ENCODE assay signal across 8 mouse cellular contexts in the genomic region with DNA sequence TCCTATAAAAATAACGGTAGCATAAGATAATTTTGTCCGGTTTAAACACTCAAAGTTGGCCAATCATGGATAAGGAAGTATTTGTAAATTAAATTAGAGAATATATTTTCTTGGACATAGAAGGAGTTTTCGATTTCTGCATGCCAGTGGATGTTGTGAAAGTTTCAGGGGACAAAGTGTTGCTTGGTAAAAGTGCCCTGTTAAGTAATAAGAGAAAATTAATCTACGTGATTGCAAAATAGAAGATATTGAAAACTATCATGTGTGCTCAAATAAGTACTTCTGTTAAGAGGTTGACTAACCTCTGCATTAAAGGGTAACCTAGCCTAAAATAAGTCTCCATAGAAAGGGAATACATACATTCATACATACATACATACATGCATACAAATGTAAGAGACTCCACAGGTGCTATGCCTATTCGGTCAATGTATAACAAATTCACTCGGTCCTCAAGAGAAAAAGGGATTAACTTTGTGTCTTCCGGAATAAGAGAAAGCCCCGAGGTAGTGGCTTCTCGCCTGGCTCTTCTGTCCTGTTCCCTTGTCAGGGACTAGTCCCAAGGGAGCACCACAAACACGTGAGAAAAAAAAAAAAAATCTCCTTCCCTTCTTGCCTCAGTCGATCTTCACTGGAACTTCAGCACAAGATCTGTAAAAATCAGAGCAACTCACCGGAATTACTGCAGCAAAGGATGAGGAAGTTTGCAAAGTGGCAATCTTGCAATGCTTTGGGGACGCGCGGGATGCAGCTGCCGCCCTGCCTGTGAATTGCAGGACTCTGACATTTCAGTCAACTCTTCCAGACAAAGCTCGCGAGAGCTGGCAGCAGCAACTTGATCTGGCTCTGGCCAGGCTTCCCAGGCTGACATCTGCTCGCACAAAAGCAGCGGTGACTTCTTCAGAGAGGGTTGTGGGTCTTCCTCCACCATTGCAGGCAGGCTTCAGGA. TPM values are rescaled to one million over a fixed set of nuclear protein-coding genes. Genes with fewer than 3 reads are reported as not detected.
DNase-seq lines count a peak whose midpoint lies in the region; ATAC-seq lines count a peak whose summit lies in the region.

No protein-coding gene starts in this region.

- H3K9me3 ChIP-seq in erythroblast, embryonic 14.5 days (ENCODE audit: control insufficient read depth, low read length) = no peaks in the 10 kb centered on the region
- no peaks in the 10 kb centered on the region for H3K9me3 ChIP-seq in forebrain, embryonic 11.5 days (ENCODE audit: control insufficient read depth, low read length)
- H3K9me3 ChIP-seq in heart, embryonic 16.5 days (replicated peaks; ENCODE audit: control insufficient read depth, low read length) = no peaks in the 10 kb centered on the region
- no peaks in the 10 kb centered on the region for H3K9me3 ChIP-seq in liver, embryonic 16.5 days (replicated peaks; ENCODE audit: control insufficient read depth, low read length)

- peak; percentile 85 for DNase-seq in forebrain, embryonic 11.5 days (ENCODE audit: low spot score)
- DNase-seq in kidney, postnatal 25 days = peak; percentile 39 to 75
- peak; percentile 39 for DNase-seq in ovary, postnatal 10 days (ENCODE audit: low spot score)
- no peak for DNase-seq in thymus, postnatal 36 days

- ATAC-seq in erythroblast, adult 5-6 weeks (replicated peaks; ENCODE audit: low FRiP score, poor library complexity, severe bottlenecking) = no peak
- ATAC-seq in forebrain, embryonic 11.5 days (replicated peaks; ENCODE audit: low FRiP score) = peak; percentile 95
- ATAC-seq in heart, embryonic 16.5 days (replicated peaks; ENCODE audit: extremely low read depth, insufficient read depth, low FRiP score) = peak; percentile 97
- ATAC-seq in liver, embryonic 16.5 days (ENCODE audit: low read depth) = peak; percentile 81

- H3K4me2 ChIP-seq in forebrain, embryonic 11.5 days (ENCODE audit: low read depth, low read length, severe bottlenecking) = peak overlapping the region; percentile 57
- H3K4me2 ChIP-seq in heart, embryonic 16.5 days (ENCODE audit: low read depth, low read length) = peak overlapping the region; percentile 46
- peak overlapping the region; percentile 1; the same call in 1 of the 2 replicates for H3K4me2 ChIP-seq in liver, embryonic 16.5 days (ENCODE audit: low read depth, low read length)

- H3K4me1 ChIP-seq in erythroblast, embryonic 14.5 days (ENCODE audit: control insufficient read depth) = no peaks in the 10 kb centered on the region
- no peaks in the 10 kb centered on the region for H3K4me1 ChIP-seq in forebrain, embryonic 11.5 days (replicated peaks; ENCODE audit: control insufficient read depth, insufficient read depth, low read length)
- H3K4me1 ChIP-seq in heart, embryonic 16.5 days (ENCODE audit: control insufficient read depth, insufficient read depth, low read length) = no peaks in the 10 kb centered on the region
- no peaks in the 10 kb centered on the region for H3K4me1 ChIP-seq in liver, embryonic 16.5 days (ENCODE audit: control insufficient read depth, low read depth, low read length)

- H3K4me3 ChIP-seq in erythroblast, embryonic 14.5 days (replicated peaks) = peak overlapping the region; percentile 49
- H3K4me3 ChIP-seq in forebrain, embryonic 11.5 days (ENCODE audit: low read depth, low read length) = peak overlapping the region; percentile 36
- H3K4me3 ChIP-seq in heart, embryonic 16.5 days (ENCODE audit: low read length) = peak overlapping the region; percentile 47
- peak overlapping the region; percentile 38 for H3K4me3 ChIP-seq in liver, embryonic 16.5 days (ENCODE audit: low read depth, low read length)

- H3K27me3 ChIP-seq in erythroblast, embryonic 14.5 days (ENCODE audit: control insufficient read depth) = no peaks in the 10 kb centered on the region
- H3K27me3 ChIP-seq in forebrain, embryonic 11.5 days (ENCODE audit: control insufficient read depth, insufficient read depth, low read length) = no peaks in the 10 kb centered on the region
- no peaks in the 10 kb centered on the region for H3K27me3 ChIP-seq in heart, embryonic 16.5 days (ENCODE audit: control insufficient read depth, insufficient read depth, low read length)
- H3K27me3 ChIP-seq in liver, embryonic 16.5 days (ENCODE audit: control insufficient read depth, insufficient read depth, low read depth, low read length) = no peaks in the 10 kb centered on the region

- peak overlapping the region; percentile 46 for H3K9ac ChIP-seq in forebrain, embryonic 11.5 days (ENCODE audit: low read length)
- peak overlapping the region; percentile 26 for H3K9ac ChIP-seq in heart, embryonic 16.5 days (ENCODE audit: low read length)
- H3K9ac ChIP-seq in liver, embryonic 16.5 days (ENCODE audit: low read depth, low read length) = no peak overlapping the region

- no peak overlapping the region for H3K27ac ChIP-seq in forebrain, embryonic 11.5 days (ENCODE audit: low read depth, low read length)
- peak overlapping the region; percentile 47 for H3K27ac ChIP-seq in heart, embryonic 16.5 days (ENCODE audit: low read length)
- H3K27ac ChIP-seq in liver, embryonic 16.5 days (ENCODE audit: low read length) = peak overlapping the region; percentile 26

- H3K36me3 ChIP-seq in erythroblast, embryonic 14.5 days (ENCODE audit: control insufficient read depth) = no peaks in the 10 kb centered on the region
- no peaks in the 10 kb centered on the region for H3K36me3 ChIP-seq in forebrain, embryonic 11.5 days (ENCODE audit: control insufficient read depth, insufficient read depth, low read length)
- no peaks in the 10 kb centered on the region for H3K36me3 ChIP-seq in heart, embryonic 16.5 days (ENCODE audit: control insufficient read depth, insufficient read depth)
- H3K36me3 ChIP-seq in liver, embryonic 16.5 days (ENCODE audit: control insufficient read depth, insufficient read depth) = no peaks in the 10 kb centered on the region

- 20% methylated on average over 20 of the region's 20 CpGs for WGBS in forebrain, embryonic 11.5 days
- WGBS in heart, embryonic 16.5 days = 18% methylated on average over 20 of the region's 20 CpGs
- 11% methylated on average over 20 of the region's 20 CpGs for WGBS in liver, embryonic 16.5 days (ENCODE audit: insufficient replicate concordance)

RNA-seq across cellular contexts. Expression of a gene that starts 0.5 kb away (rescaled TPM):
- not detected in 2 replicates for polyA plus RNA-seq in erythroblast, embryonic 14.5 days (2012)
- not detected in 2 replicates for total RNA-seq in erythroblast, adult 5-6 weeks (2015; ENCODE audit: low replicate concordance)
- 0.43 TPM in 1 of 2 replicates, not detected in the other for total RNA-seq in erythroblast, adult 5-6 weeks (2017; ENCODE audit: low replicate concordance)
- polyA plus RNA-seq in forebrain, embryonic 11.5 days (2014; fragmentation: Nextera tagmentation; extraction: Ambion mirVana) = 3.2 and 3.5 TPM in 2 replicates
- 14.0 and 14.3 TPM in 2 replicates for polyA plus RNA-seq in heart, embryonic 16.5 days (2015; fragmentation: Nextera tagmentation; extraction: Ambion mirVana)
- polyA plus RNA-seq in liver, embryonic 16.5 days (2015; fragmentation: Nextera tagmentation; extraction: Ambion mirVana) = 13.8 and 14.1 TPM in 2 replicates

Comparison
In these comparisons a context has a peak if more than half of its experiments do, and no peak if none do; other contexts are left out.
1. DNase-seq: peak in forebrain, embryonic 11.5 days (single experiment), kidney, postnatal 25 days (2 of 2) and ovary, postnatal 10 days (single experiment); none in thymus, postnatal 36 days (0 of 2).
2. H3K4me2 ChIP-seq: peak in every context shown above with its lines; median percentile 57 in forebrain, embryonic 11.5 days; 46 in heart, embryonic 16.5 days; 1 in liver, embryonic 16.5 days.
3. Peak in every context shown above with its lines, with median percentiles within 50 percentile points of each other: H3K4me3 ChIP-seq.